Mouse (Mus musculus): ENCODE measurements around the gene Trip6. TPM values are rescaled to one million over a fixed set of nuclear protein-coding genes. Genes with fewer than 3 reads are reported as not detected.
"Not testable (repeated sequence)": the region's sequence is repeated elsewhere in the genome, so short reads cannot be mapped to it uniquely, and the experiment has no call there.

Gene Trip6
- total RNA-seq, 2 experiments from 2014 or later, result 5.4 to 6.2 TPM

DNA sequence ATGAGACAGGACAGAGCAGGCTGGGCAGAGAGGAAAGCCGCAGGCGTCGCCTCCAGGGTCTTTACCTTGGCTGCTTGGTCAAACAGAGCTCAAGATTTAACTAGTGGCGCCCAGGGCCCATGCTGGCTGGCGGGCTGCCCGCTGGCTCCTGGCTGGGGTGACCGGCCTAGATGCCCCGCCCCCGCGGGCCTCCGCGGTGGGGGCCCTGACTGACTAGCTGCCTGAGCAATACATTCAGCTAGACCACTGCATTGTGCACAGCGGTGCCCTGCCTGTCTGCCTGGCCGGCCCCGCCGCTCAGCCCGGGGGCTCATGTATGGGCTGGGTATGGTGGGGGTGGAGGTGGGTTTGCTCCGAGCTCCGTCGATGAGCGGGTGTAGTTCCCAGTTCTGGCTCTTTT lies 13.0 kb downstream of the Trip6 start:
- DNase-seq (ENCODE audit: low spot score in 2 of 2), result no peak

DNA sequence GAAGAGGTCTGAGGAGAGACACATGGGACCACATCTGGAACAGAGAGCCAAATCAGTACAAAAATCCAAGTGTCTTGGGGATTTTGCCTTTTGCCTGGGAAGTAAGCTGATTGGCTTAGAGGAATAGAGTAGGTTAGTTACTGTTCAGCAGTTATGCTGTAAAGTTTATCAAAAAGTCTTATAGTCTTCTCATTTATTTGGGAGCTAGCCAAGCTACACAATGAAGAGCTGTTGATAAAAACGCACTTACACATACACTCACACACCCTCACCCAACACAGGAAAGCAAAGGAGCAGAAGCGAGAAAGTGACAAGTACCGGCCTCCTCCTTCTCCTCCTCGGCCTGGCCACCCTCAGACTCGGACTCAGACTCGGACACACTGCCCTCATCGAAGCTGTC lies 15.0 kb downstream of the Trip6 start:
- DNase-seq (ENCODE audit: low spot score in 2 of 2), result no peak

DNA sequence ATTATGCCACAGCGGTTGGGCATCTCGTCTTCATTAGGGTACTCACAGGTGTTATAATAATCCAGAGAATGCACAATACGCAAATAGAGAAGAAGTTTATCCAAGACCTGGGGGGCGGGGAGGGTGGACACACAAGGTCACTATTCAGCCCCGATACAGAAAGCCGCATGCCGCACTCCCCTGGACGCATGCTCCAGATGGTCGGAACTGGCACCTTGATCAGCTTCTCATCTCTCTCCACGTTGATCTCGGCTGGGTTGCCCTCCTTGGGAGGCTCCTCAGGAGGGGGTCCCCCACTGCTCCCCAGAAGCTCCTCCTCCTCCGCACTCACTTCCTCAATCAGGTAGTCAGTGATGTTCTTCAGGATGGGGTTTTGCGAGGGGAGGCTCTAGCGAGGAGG lies 17.1 kb downstream of the Trip6 start:
- DNase-seq (ENCODE audit: low spot score in 2 of 2), result no peak

DNA sequence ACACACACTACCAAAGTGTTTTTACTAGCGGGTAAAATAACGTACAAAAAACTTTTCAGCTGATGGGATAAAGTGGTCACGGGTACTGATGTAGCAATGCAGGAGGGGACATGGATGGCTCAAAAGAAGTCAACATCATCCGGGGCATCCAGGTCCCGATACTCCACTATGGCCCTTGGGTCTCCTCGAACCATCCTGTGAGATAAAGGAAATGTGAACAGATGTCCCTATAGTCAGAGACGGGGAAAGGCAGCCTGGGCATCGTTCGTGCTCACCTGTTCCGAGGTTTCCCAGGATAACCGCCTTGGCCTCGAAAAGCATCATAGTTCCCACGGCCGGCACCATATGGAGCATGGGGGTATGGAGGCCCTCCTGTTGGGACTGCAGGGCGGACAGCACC lies 18.5 kb downstream of the Trip6 start:
- DNase-seq (ENCODE audit: low spot score in 2 of 2), result no peak

DNA sequence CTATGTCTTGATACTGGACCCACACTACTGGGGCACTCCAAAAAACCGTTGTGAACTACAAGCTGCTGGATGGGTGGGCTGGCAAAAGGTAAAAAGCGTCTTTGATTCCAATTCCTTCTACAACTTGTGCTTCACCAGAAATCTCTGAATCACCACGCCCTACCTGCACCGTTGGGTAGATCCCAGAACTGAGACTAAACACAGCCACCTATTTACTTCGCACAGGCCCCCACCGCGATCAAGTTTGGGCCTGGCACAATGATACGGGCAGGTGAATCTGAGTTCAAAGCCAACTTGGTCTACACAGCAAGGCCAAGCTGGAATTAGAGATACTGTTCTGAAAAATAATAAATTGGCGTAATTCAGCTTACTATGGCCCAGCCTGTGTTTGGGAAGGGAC lies 18.9 kb downstream of the Trip6 start:
- DNase-seq (ENCODE audit: low spot score in 2 of 2), result no peak

DNA sequence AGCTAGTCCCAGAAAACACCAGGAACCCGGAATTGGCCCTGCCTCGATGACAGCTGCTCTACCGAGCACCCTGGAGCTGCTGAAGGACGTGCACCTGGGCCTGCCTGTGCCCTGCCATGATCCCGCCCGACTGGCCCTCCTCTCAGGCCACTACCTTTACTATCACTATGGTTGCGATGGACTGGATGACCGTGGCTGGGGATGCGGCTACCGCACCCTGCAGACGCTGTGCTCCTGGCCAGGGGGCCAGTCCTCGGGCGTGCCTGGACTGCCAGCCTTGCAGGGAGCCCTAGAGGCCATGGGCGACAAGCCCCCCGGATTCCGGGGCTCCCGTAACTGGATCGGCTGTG lies 19.5 kb downstream of the Trip6 start:
- no peak for DNase-seq (ENCODE audit: low spot score in 2 of 2)

DNA sequence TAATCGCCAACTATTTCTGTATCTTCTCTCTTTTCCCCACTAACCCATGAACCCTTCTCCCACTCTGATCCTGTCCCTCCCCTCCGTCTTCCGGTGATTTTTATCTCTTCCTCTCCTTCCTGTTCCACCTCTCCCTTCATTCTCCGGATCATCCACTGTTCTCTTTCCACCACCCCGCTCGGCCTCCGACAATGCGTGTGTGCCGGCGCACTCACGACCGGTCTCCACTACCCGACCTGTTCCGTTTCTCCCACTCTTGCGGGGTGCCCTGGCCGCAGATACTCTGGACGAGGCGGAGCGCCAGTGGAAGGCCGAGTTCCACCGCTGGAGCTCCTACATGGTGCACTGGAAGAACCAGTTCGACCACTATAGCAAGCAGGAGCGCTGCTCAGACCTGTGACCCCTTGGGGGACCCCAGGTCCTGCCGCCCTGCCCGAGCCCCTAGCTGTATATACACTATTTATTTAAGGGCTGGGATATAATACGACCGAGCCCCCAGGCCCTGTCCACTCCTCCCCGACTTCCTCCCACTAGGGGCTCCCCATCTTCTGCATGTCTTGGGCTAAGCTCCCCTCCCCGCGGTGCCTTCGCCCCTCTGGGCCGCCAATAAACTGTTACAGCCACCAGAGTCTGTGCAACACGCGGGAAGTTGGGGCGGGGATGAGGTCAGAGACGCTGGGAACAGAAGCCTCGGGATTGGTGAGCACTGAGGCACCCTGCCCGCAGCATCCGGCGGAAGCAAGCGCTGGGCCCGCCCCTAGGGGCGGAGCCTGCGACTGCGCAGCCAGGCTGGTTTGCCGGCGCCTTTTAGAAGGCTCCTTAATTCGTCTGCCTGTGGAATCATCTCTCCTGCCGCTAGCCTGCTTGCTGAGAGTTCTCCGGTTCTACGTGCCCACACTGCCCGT lies 20.1 kb downstream of the Trip6 start, which contains the start of gene Ufsp1:
Gene Ufsp1, plus strand, starts transcription at position 791 of the 905 bp plus-strand sequence.
- DNase-seq (ENCODE audit: low spot score in 2 of 2), result peak; percentile 95 to 98

DNA sequence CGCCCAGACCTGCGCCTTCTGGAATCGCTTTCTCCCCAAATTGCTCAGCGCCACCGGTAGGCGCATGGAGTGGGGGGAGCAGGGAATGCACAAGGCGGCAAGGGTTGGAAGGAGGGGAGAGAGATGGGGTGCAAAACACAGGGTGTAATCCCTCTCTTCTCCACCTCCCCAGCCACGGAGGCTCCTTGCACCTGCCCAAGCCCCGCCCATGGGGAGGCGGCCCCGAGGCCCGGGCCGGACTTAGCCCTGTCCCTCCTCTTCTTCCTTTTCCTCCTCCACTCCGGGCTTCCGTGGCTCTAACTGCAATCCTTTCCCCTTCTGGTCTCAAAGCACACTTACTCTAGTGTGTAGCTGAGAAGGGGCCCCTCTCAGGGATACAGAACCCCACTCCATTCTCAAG lies 20.9 kb downstream of the Trip6 start:
- peak; percentile 72 for DNase-seq (ENCODE audit: low spot score in 2 of 2)

DNA sequence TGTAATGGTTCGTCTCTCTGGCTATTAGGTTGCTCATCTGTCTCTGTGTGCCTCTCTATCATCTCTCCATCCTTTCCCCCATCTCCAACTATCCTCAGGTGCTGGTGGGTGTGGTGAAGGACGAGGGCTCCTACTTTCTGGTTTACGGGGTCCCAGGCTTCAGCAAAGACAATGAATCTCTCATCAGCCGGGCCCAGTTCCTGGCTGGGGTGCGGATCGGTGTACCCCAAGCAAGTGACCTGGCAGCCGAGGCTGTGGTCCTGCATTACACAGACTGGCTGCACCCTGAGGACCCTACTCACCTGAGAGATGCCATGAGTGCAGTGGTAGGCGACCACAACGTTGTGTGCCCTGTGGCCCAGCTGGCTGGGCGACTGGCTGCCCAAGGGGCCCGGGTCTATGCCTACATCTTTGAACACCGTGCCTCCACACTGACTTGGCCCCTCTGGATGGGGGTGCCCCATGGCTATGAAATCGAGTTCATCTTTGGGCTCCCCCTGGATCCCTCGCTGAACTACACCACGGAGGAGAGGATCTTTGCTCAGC lies 22.8 kb downstream of the Trip6 start:
- DNase-seq (ENCODE audit: low spot score in 2 of 2), result no peak

DNA sequence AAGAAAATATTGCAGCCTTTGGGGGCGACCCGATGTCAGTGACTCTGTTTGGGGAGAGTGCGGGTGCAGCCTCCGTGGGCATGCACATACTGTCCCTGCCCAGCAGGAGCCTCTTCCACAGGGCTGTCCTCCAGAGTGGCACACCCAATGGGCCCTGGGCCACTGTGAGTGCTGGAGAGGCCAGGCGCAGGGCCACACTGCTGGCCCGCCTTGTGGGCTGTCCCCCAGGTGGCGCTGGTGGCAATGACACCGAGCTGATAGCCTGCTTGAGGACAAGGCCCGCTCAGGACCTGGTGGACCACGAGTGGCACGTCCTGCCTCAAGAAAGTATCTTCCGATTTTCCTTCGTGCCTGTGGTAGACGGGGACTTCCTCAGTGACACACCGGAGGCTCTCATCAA lies 23.5 kb downstream of the Trip6 start:
- no peak for DNase-seq (ENCODE audit: low spot score in 2 of 2)

DNA sequence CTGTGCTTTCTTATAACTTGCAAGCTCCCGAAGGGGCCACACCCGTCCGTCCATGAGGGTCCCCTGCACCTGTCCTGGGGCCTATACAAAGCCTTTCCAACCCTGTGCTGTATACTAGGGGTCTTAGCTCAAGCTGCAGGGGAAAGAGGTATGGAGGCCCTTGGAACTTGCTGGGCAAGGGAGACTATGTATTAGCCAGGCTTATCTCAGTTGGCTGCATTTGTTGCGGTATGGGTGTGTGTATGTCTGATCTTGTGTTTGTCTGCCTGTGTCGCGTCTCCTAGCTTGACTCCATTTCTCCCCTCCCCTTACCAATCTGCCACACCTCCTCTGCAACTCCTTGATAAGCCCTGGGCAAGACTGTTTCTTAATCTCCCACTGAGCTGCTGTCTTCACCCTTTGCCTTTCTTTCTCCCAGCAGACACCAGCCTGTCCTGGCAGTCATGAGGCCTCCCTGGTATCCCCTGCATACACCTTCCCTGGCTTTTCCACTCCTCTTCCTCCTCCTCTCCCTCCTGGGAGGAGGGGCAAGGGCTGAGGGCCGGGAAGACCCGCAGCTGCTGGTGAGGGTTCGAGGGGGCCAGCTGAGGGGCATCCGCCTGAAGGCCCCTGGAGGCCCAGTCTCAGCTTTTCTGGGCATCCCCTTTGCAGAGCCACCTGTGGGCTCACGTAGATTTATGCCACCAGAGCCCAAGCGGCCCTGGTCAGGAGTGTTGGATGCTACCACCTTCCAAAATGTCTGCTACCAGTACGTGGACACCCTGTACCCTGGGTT lies 24.4 kb downstream of the Trip6 start:
- no peak for DNase-seq (ENCODE audit: low spot score in 2 of 2)

DNA sequence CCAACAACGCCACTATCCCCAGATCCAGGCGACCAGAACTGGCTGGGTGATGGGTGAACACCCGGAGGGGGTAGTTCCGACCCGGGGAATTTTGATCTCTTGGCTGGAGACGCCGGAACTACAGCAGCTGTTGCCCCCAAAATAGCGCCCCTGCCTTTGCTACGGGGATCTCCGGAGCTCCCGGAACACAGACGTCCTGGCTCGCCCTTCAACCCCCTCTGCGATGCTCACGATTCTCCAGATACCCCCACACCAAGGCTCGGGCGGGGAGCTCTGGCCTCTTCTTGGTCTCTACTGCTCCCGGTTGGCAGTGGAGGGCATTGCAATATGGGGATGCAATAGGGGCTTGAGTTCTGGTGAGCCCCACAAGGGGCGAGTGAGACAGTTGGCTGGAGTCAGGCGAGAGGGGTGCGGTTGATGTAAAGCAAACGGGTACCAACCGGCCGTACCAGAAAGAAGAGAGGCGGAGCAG lies 25.2 kb downstream of the Trip6 start:
- DNase-seq (ENCODE audit: low spot score in 2 of 2), result peak in 1 of 2 experiments; percentile 64

DNA sequence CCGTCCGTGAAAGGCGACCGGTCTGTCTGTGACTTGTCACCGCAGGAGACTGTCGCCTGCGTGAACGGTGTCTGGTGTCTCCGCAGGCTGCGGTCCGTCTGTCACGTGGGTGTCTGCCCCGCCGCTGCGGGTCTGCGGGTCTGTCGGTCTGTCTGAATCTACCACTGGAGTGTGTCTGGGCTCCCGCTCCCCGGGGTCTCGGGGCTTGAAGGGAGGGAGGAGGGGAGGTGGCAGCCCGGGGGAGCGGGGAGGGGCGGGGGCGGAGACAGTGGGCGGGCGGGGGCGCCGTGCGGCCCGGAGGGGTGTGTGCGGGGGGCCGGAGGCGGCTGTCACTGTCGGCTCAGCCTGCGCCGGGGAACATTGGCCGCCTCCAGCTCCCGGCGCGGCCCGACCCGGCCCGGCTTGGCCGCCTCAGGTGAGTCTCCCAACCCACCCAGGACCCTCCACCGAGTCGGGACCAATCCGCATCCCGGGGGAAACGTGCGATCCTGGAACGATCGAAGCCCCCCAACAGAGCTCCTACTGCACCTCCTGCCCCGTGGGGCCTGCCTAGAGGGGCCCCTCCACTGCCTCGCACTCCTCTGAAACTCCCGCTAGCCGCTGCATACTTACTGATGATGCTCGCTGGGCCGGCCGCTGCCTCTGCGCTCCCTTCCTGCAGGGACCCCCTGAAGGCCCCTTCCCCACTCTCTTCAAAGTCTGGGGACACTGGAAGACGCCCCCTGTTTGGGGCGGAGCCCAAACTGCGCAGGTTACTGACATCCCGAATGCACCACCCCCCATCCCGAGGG lies 26.1 kb downstream of the Trip6 start:
- peak; percentile 49 to 61 for DNase-seq (ENCODE audit: low spot score in 2 of 2)

DNA sequence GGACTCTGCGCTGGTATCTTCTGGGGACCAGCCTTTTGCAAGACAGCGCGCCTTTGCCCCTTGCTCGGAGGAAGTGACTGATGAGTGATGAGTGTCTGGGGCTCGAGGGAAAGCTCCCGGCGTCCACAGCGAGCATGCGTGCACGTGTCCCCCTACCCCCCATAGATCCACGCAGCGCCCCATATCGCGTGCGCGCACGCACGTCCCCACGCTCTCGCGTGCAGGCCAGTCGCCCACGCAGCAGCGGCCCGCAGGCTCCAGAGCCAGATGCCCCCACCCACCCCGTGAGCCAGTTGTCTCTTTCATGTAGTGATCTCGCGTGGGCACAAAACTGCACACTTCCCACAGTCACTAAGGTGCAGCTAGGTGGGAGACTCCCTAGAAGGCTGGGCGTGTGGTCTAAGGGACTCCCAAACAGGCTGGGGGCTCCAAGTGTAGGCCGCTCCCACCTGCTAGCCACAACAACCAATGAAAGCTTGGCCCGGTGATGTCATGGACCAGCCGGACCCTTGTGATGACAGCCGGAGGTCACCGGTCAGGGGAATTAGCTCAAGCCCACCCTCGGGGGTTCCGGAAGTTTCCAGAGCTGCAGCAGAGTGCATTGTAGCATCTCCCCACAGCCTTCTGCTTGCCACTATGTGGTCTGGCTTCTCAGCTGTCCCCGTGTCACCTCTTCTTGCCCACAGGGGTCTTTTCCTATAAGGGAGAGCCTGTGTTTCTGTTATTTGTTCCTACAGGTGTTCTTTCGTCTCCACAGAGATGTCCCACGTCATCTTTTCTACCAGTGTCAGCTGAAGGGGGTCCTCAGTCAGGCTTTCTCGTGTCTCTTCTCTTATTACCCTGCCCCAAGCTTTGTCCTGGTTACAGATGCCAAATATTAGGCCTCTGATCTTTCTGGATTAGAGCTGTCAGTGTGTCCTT lies 26.9 kb downstream of the Trip6 start, which contains the start of gene Ache:
Gene Ache, plus strand, starts transcription at position 488 of the 921 bp plus-strand sequence.
- peak; percentile 60 to 82 for DNase-seq (ENCODE audit: low spot score in 2 of 2)

DNA sequence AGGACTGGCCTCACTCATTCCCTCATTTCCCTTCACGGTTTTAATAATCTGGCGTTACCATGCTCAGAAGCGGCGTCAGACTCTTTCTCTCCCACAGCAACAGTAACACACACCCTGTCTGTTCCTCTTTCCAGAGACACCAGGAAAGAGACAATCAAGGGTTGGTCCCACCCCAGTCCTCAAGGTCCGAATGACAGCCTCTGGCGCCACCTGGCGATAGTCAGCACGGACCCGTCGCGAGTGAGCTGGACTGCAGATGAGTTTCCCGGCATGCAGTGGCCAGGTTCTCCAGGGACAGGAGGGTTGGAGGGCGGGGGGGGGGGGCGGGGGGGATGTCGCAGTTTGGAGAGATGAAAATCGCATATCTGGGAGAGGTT lies 27.6 kb downstream of the Trip6 start:
- peak; percentile 85 to 94 for DNase-seq (ENCODE audit: low spot score in 2 of 2)

DNA sequence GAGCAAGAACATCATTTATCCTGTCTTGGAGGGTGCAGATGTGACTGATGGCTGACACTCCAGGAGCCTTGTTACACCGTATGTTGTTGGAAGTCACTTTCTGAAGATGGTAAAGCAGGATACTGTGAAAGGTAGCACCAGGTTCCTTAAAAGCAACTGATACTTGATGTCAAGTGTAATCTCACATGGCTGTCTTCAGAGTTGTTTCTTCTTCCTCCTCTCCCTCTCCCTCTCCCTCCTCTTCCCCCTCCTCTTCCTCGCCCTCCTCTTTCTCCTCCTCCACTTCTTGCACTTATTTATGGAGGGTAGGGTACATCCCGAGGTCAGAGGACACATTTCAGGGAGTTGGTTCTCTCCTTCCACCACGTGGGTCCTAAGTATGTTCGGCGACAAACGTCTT lies 28.2 kb downstream of the Trip6 start:
- DNase-seq (ENCODE audit: low spot score in 2 of 2), result no peak

DNA sequence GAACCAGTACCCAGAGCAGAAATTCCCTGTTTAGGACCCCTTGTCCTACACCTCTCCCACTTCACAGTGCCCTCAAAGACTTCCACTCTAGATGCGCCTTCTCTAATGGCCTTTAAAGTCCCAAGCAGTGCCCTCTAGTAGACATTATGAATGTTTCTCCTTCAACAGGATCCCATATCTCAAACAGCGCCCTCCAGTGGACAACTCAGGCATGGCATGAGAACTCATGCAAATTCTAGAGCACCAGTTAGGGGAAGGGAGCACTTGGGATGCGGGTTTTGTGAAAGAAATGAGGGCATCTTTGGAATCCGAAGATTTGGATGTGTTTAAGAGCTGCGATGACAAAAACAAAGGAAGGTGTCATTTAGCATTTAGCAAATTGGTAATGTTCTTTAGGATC lies 29.2 kb downstream of the Trip6 start:
- DNase-seq (ENCODE audit: low spot score in 2 of 2), result no peak

DNA sequence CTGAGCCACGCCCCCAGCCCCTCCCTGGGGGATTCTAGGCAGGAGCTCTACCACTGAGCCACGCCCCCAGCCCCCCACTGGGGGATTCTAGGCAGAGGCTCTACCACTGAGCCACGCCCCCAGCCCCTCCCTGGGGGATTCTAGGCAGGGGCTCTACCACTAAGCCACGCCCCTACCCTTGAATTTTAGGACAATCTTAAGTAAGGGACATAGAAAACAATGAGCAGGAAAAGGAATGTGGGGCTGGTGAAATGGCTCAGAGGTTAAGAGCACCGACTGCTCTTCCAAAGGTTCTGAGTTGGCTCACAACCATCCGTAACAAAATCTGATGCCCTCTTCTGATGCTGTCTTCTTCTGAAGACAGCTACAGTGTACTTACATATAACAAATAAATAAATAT lies 29.8 kb downstream of the Trip6 start:
- DNase-seq (ENCODE audit: low spot score in 2 of 2), result not testable (repeated sequence)

DNA sequence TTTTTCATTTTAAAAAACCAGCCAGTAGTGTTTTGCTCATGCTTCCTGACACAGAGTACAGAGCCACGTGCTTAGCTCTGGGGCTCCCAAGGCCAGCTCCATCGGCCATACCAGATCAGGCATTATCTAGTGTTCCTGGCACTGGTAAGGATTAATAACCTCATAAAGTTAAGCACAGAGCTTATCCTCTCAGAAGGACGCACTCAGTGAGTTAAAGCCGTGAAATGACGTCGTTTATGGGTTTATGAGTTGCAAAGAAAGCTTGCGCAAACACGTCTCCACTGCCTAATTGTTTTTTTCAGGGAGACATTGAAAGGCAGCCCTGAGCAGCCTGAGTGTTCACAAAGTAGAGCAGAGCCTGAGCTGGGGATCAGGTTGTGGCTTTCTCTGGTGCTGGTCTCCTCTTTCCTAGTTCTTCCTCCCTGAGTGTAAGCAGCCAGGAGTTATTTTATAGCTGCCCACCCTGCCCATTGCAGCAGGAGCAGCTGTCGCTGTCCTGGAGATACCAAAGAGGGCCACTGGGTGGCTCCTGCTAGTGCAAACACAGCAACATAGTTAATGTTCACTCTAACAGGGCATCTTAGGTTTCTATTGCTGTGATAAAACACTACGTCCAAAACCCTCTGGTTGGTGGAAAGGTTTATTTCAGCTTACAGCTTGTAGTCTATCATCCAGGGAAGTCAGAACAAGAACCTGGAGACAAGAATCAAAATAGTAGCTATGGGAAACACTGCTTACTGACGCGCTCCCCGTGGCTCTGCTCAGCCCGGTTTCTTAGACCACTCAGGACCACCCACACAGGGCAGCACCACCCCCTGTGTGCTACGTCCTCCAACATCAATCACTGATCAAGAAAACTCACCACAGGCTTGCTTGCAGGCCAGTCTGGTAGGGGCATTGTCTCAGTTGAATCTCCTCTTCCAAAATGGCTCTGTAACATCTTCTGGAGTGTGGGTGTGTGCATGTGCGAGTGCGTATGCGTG lies 36.6 kb downstream of the Trip6 start:
- DNase-seq (ENCODE audit: low spot score in 2 of 2), result no peak
